Mouse (Mus musculus) adrenal gland, postnatal 36 days (tissue): Measurements from ENCODE around the gene Tmcc1. TPM values are rescaled to one million over a fixed set of nuclear protein-coding genes. Genes with fewer than 3 reads are reported as not detected.
"Not testable (repeated sequence)": the region's sequence is repeated elsewhere in the genome, so short reads cannot be mapped to it uniquely, and the experiment has no call there.

ENCODE experiments used
- DNase-seq, 2 experiments: peaks; one replicate each; pipeline ENCODE4 v3.0.0; 2021; ENCODE audit warnings: mixed read lengths in 1 of 2
- total RNA-seq, 2 experiments: library from RNA; stranded (reverse); gene quantifications; 2 replicates each; pipeline ENCODE4 v1.2.3; 2021

Gene Tmcc1
- total RNA-seq, 2 experiments from 2014 or later: 20.8 to 20.9 TPM

GRCm38 (mm10) chr6:116147386-116147785, 45.9 kb downstream of the Tmcc1 start:
- no peak for DNase-seq

GRCm38 (mm10) chr6:116141696-116142095, 51.6 kb downstream of the Tmcc1 start:
- no peak for DNase-seq

- DNase-seq: no peak
Observed at GRCm38 (mm10) chr6:116140782-116141181, 52.5 kb downstream of the Tmcc1 start.

- no peak for DNase-seq
Observed at GRCm38 (mm10) chr6:116139143-116139856, 54.0 kb downstream of the Tmcc1 start.

- peak; percentile 17 to 26 for DNase-seq
Observed at GRCm38 (mm10) chr6:116135971-116136632, 57.2 kb downstream of the Tmcc1 start.

- no peak for DNase-seq
Observed at GRCm38 (mm10) chr6:116133756-116134155, 59.5 kb downstream of the Tmcc1 start.

GRCm38 (mm10) chr6:116131771-116132170, 61.5 kb downstream of the Tmcc1 start:
- no peak for DNase-seq

- peak; percentile 24 to 54 for DNase-seq
Observed at GRCm38 (mm10) chr6:116128710-116129109, 64.6 kb downstream of the Tmcc1 start.

GRCm38 (mm10) chr6:116127918-116128443, 65.3 kb downstream of the Tmcc1 start:
- DNase-seq: no peak

- no peak for DNase-seq
Observed at GRCm38 (mm10) chr6:116126577-116126976, 66.7 kb downstream of the Tmcc1 start.

- no peak for DNase-seq
Observed at GRCm38 (mm10) chr6:116122881-116123280, 70.4 kb downstream of the Tmcc1 start.

GRCm38 (mm10) chr6:116119669-116120068, 73.6 kb downstream of the Tmcc1 start:
- DNase-seq: no peak

GRCm38 (mm10) chr6:116116634-116117033, 76.7 kb downstream of the Tmcc1 start:
- not testable (repeated sequence) for DNase-seq

GRCm38 (mm10) chr6:116110588-116110987, 82.7 kb downstream of the Tmcc1 start:
- no peak for DNase-seq

- DNase-seq: peak; percentile 43 to 51
Observed at GRCm38 (mm10) chr6:116107471-116108358, 85.6 kb downstream of the Tmcc1 start.

- DNase-seq: no peak
Observed at GRCm38 (mm10) chr6:116106967-116107470, 86.3 kb downstream of the Tmcc1 start.

- no peak for DNase-seq
Observed at GRCm38 (mm10) chr6:116097579-116097978, 95.7 kb downstream of the Tmcc1 start.

GRCm38 (mm10) chr6:116089402-116089801, 103.9 kb downstream of the Tmcc1 start:
- DNase-seq: no peak

- no peak for DNase-seq
Observed at GRCm38 (mm10) chr6:116086036-116086435, 107.2 kb downstream of the Tmcc1 start.

GRCm38 (mm10) chr6:116082239-116082638, 111.0 kb downstream of the Tmcc1 start:
- DNase-seq: no peak

- no peak for DNase-seq
Observed at GRCm38 (mm10) chr6:116081375-116081774, 111.9 kb downstream of the Tmcc1 start.

GRCm38 (mm10) chr6:116080756-116081155, 112.5 kb downstream of the Tmcc1 start:
- no peak for DNase-seq
